Mouse (Mus musculus) bone marrow, adult 2 months (tissue): ENCODE measurements around the gene Hpcal4. TPM values are rescaled to one million over a fixed set of nuclear protein-coding genes. Genes with fewer than 3 reads are reported as not detected.

Experiments used
- H3K27ac ChIP-seq: fragments of 200-500 bp; 2 replicates; pipeline ENCODE4 v1.5.1; 2012; ENCODE audit warnings: low read depth, mild to moderate bottlenecking, control low read depth, inconsistent platforms, low read length; ENCODE audit not compliant: control insufficient read depth, poor library complexity, insufficient read depth
- H3K4me1 ChIP-seq: fragments of 200-500 bp; 2 replicates; pipeline ENCODE4 v1.6.1; 2011; ENCODE audit warnings: low read length; ENCODE audit not compliant: control insufficient read depth, insufficient read depth
- H3K4me3 ChIP-seq: fragments of 200-500 bp; replicated peaks from 2 replicates; pipeline ENCODE3; 2011; ENCODE audit warnings: mild to moderate bottlenecking, low read depth, low read length, control low read depth; ENCODE audit not compliant: control insufficient read depth
- CTCF ChIP-seq: fragments of 200-500 bp; IDR thresholded peaks from 2 replicates; pipeline ENCODE4 v1.5.1; 2011; ENCODE audit warnings: low read length, control low read depth; ENCODE audit not compliant: control insufficient read depth, insufficient read depth
- POLR2A ChIP-seq: fragments of 200-500 bp; IDR thresholded peaks from 2 replicates; pipeline ENCODE4 v1.6.1; 2011; ENCODE audit warnings: low read depth, mild to moderate bottlenecking, control low read depth, low read length, borderline replicate concordance; ENCODE audit not compliant: control insufficient read depth
- WGBS: fragments of 180-500 bp; shearing (Covaris S2); methylation state at CpG from one replicate; pipeline ENCODE4 v1.1.7; 2018; 5-methylcytosine and 5-hydroxymethylcytosine counted together
- polyA plus RNA-seq: library from polyadenylated mRNA; stranded (reverse); fragments of >200 nt; gene quantifications from 2 replicates; pipeline ENCODE4 v1.2.4, GENCODE M21; 2011; ENCODE audit warnings: low replicate concordance; ENCODE audit not compliant: missing spikeins, insufficient read depth, insufficient read length

The Hpcal4 gene
- polyA plus RNA-seq, 1 experiment = not detected

DNA sequence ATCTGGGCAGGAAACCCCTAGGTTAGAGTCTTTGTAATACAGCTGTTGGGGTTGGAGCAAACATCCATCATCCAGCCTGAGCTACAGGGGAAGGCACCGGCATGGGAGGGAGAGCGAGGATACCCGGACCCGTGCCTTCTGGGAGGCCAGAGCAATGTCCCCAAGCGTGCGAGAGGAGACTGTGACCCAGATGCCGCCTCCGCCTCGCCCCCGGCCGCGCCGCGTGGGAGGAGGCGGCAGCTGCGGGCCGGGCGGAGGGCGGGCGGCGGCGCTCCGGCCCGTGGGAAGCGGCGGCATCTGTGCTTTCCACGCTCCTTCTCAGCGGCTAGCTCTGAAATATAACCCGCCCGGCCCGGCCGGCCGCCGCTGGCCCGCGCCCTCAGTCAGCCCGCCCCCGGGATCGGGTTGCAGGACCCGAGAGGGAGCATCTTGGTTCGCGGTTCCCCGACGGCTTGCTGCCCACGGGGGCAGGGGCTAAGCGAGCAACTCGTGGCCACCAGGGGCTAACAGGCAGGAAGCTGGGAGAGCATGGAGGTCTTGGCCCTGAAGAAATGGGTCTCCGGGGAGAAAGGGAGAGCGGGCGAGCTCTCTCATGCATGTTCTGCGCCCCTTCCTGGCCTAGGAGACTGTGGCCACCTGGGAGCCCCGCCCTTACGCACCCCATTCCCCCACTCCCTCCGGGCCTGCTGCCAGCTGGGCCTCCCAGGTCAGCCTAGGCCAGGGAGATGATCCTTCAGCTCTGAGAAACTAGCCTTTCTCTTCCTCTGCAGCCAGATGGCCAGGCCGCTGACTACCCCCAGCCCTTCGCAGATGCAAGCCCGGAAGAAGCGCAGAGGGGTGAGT is 56.6 kb downstream of the Hpcal4 start:
- Histone ChIP-seq H3K4me3 (no peak overlapping the region), H3K27ac (peak overlapping the region; percentile 6; the same call in 1 of the 2 replicates), H3K4me1 (no peaks in the 10 kb centered on the region; the same call in 1 of the 2 replicates)
- 11% methylated on average over 57 of the region's 58 CpGs for WGBS
- no peak for TF ChIP-seq CTCF
- TF ChIP-seq POLR2A = no peak; the same call in 1 of the 2 replicates

Other genes with a start within 250 kb of the Hpcal4 start
- gene Mfsd2a, start 222.0 kb upstream of the Hpcal4 start, polyA plus RNA-seq = not detected in 2 replicates
- gene Mycl, start 187.6 kb upstream of the Hpcal4 start, polyA plus RNA-seq = 0.40 and 0.60 TPM in 2 replicates
- 7.3 and 12.3 TPM in 2 replicates for gene Trit1, start 166.6 kb upstream of the Hpcal4 start, polyA plus RNA-seq
- gene Bmp8b, start 78.1 kb upstream of the Hpcal4 start, polyA plus RNA-seq = not detected in 2 replicates
- 0.56 TPM in 1 of 2 replicates, not detected in the other for gene Oxct2b, start 67.0 kb upstream of the Hpcal4 start, polyA plus RNA-seq
- 23.6 and 30.0 TPM in 2 replicates for gene Ppie, start 43.3 kb upstream of the Hpcal4 start, polyA plus RNA-seq
- not detected in 2 replicates for gene Nt5c1a, start 18.3 kb downstream of the Hpcal4 start, polyA plus RNA-seq
- gene Heyl, start 50.3 kb downstream of the Hpcal4 start, polyA plus RNA-seq = 0.77 and 0.84 TPM in 2 replicates
- 147 and 150 TPM in 2 replicates for gene Pabpc4, start 79.1 kb downstream of the Hpcal4 start, polyA plus RNA-seq
- not detected in 2 replicates for gene Oxct2a, start 140.4 kb downstream of the Hpcal4 start, polyA plus RNA-seq
- not detected in 2 replicates for gene Bmp8a, start 160.0 kb downstream of the Hpcal4 start, polyA plus RNA-seq